Mouse (Mus musculus): ENCODE measurements around the gene Ccdc141. TPM values are rescaled to one million over a fixed set of nuclear protein-coding genes. Genes with fewer than 3 reads are reported as not detected.

The Ccdc141 gene
- polyA plus RNA-seq, 1 experiment = 11.2 TPM

- no peak for TF ChIP-seq CTCF (IDR thresholded peaks at IDR 0.05; ENCODE audit: extremely low read depth, insufficient read depth, low read length)
- no peak for TF ChIP-seq POLR2A (IDR thresholded peaks at IDR 0.05; ENCODE audit: extremely low read depth, insufficient read depth, low read length)
- Histone ChIP-seq H3K4me1 (ENCODE audit: control insufficient read depth, insufficient read depth, low read length) (no peaks in the 10 kb centered on the region; the same call in 1 of the 2 replicates), H3K27ac (ENCODE audit: insufficient read depth, low read length) (no peak overlapping the region), H3K4me3 (ENCODE audit: insufficient read depth, low read length) (0 out of 2 replicates have a peak overlapping the region, but pooled peaks have one; percentile 5)
Observed at GRCm38 (mm10) chr2:77169218-77169617, 1.2 kb downstream of the Ccdc141 start.

- TF ChIP-seq POLR2A (IDR thresholded peaks at IDR 0.05; ENCODE audit: extremely low read depth, insufficient read depth, low read length) (no peak), CTCF (IDR thresholded peaks at IDR 0.05; ENCODE audit: extremely low read depth, insufficient read depth, low read length) (no peak)
- H3K27ac ChIP-seq (ENCODE audit: insufficient read depth, low read length) = peak overlapping the region; percentile 60
- H3K4me1 ChIP-seq (ENCODE audit: control insufficient read depth, insufficient read depth, low read length) = no peaks in the 10 kb centered on the region; the same call in 1 of the 2 replicates
- peak overlapping the region; percentile 5; the same call in 1 of the 2 replicates for H3K4me3 ChIP-seq (ENCODE audit: insufficient read depth, low read length)
Observed at GRCm38 (mm10) chr2:77168781-77169180, 1.7 kb downstream of the Ccdc141 start.

- 0 out of 2 replicates have a peak overlapping the region, but pooled peaks have one; percentile 5 for H3K4me3 ChIP-seq (ENCODE audit: insufficient read depth, low read length)
- TF ChIP-seq POLR2A (IDR thresholded peaks at IDR 0.05; ENCODE audit: extremely low read depth, insufficient read depth, low read length) = no peak
- TF ChIP-seq CTCF (IDR thresholded peaks at IDR 0.05; ENCODE audit: extremely low read depth, insufficient read depth, low read length) = no peak
- peak overlapping the region; percentile 2; the same call in 1 of the 2 replicates for H3K27ac ChIP-seq (ENCODE audit: insufficient read depth, low read length)
- no peaks in the 10 kb centered on the region for H3K4me1 ChIP-seq (ENCODE audit: control insufficient read depth, insufficient read depth, low read length)
Observed at GRCm38 (mm10) chr2:77168081-77168685, 2.3 kb downstream of the Ccdc141 start.

DNA sequence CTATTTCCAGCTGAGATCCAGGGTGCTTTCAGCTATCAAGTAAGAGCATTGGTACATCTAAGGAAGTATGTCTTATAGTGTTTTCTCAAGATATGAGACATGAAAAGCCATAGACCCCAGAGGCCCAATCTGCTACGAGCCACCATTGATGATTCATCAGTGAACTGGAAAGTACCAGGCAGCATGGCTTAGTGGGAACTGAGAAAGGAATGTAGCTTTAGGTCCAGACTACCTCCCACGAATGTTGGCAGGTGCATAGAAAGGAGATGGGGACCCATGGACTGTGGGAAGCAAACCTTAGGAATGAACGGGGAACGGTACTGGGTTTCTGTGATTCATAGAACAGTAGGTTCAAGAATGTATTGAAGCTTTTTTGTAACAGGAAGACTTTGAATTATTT, 4.1 kb downstream of the Ccdc141 start:
- Histone ChIP-seq H3K4me1 (ENCODE audit: control insufficient read depth, insufficient read depth, low read length) (no peaks in the 10 kb centered on the region), H3K27ac (ENCODE audit: insufficient read depth, low read length) (no peak overlapping the region), H3K4me3 (ENCODE audit: insufficient read depth, low read length) (no peak overlapping the region)
- TF ChIP-seq POLR2A (IDR thresholded peaks at IDR 0.05; ENCODE audit: extremely low read depth, insufficient read depth, low read length) = no peak
- TF ChIP-seq CTCF (IDR thresholded peaks at IDR 0.05; ENCODE audit: extremely low read depth, insufficient read depth, low read length) = no peak

DNA sequence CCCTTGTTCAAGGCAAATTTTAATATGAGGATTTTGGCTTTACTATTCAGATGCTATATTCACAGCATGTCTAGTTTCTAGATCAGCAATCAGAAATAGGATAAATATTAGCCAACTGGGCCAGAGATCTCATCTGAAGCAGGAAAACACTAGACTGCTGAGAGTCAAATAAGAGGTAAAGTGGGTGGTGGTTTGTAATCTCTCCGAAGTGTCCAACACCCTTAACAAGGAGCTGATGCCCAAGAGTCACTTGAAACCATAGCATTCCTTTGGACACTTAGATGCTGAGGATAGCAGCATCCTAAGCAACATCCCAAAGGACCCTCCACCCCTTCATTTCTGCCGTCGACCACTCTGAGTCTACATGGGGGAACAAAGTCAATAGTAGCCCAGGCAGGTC, 5.8 kb downstream of the Ccdc141 start:
- H3K4me3 ChIP-seq (ENCODE audit: insufficient read depth, low read length) = no peak overlapping the region
- no peak for TF ChIP-seq POLR2A (IDR thresholded peaks at IDR 0.05; ENCODE audit: extremely low read depth, insufficient read depth, low read length)
- no peak for TF ChIP-seq CTCF (IDR thresholded peaks at IDR 0.05; ENCODE audit: extremely low read depth, insufficient read depth, low read length)
- no peaks in the 10 kb centered on the region for H3K4me1 ChIP-seq (ENCODE audit: control insufficient read depth, insufficient read depth, low read length)
- H3K27ac ChIP-seq (ENCODE audit: insufficient read depth, low read length) = no peak overlapping the region

DNA sequence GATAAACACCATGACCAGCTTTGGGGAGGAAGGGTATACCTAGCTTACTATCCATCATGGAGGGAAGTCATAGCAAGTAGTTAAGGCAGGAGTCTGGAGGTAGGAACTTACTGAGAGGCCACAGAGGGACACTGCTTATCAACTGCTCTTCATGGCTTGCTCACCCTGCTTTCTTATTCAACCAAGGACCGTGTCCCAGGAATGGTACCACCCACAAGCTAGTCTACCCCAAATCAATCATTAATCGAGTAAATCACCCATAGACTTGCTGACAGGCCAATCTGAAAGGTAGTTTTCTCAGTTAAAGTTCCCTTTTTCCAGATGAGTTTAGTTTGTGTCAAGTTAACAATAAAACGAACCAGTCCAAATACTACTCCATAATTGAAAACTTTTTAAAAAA, 7.1 kb downstream of the Ccdc141 start:
- no peak overlapping the region for H3K4me3 ChIP-seq (ENCODE audit: insufficient read depth, low read length)
- no peak for TF ChIP-seq CTCF (IDR thresholded peaks at IDR 0.05; ENCODE audit: extremely low read depth, insufficient read depth, low read length)
- H3K4me1 ChIP-seq (ENCODE audit: control insufficient read depth, insufficient read depth, low read length) = no peaks in the 10 kb centered on the region
- H3K27ac ChIP-seq (ENCODE audit: insufficient read depth, low read length) = no peak overlapping the region

- no peaks in the 10 kb centered on the region for H3K4me1 ChIP-seq (ENCODE audit: control insufficient read depth, insufficient read depth, low read length)
- TF ChIP-seq CTCF (IDR thresholded peaks at IDR 0.05; ENCODE audit: extremely low read depth, insufficient read depth, low read length) (no peak), POLR2A (IDR thresholded peaks at IDR 0.05; ENCODE audit: extremely low read depth, insufficient read depth, low read length) (no peak)
- H3K4me3 ChIP-seq (ENCODE audit: insufficient read depth, low read length) = no peak overlapping the region
- no peak overlapping the region for H3K27ac ChIP-seq (ENCODE audit: insufficient read depth, low read length)
Observed at GRCm38 (mm10) chr2:77162135-77162534, 8.3 kb downstream of the Ccdc141 start.

GRCm38 (mm10) chr2:77157546-77157945, 12.9 kb downstream of the Ccdc141 start:
- Histone ChIP-seq H3K4me1 (ENCODE audit: control insufficient read depth, insufficient read depth, low read length) (no peaks in the 10 kb centered on the region), H3K4me3 (ENCODE audit: insufficient read depth, low read length) (no peak overlapping the region), H3K27ac (ENCODE audit: insufficient read depth, low read length) (no peak overlapping the region)
- TF ChIP-seq POLR2A (IDR thresholded peaks at IDR 0.05; ENCODE audit: extremely low read depth, insufficient read depth, low read length) (no peak), CTCF (IDR thresholded peaks at IDR 0.05; ENCODE audit: extremely low read depth, insufficient read depth, low read length) (no peak)

- no peaks in the 10 kb centered on the region; the same call in 1 of the 2 replicates for H3K4me1 ChIP-seq (ENCODE audit: control insufficient read depth, insufficient read depth, low read length)
- TF ChIP-seq POLR2A (IDR thresholded peaks at IDR 0.05; ENCODE audit: extremely low read depth, insufficient read depth, low read length) (no peak), CTCF (IDR thresholded peaks at IDR 0.05; ENCODE audit: extremely low read depth, insufficient read depth, low read length) (no peak)
- no peak overlapping the region for H3K27ac ChIP-seq (ENCODE audit: insufficient read depth, low read length)
- H3K4me3 ChIP-seq (ENCODE audit: insufficient read depth, low read length) = no peak overlapping the region
Observed at GRCm38 (mm10) chr2:77154080-77154479, 16.4 kb downstream of the Ccdc141 start.

DNA sequence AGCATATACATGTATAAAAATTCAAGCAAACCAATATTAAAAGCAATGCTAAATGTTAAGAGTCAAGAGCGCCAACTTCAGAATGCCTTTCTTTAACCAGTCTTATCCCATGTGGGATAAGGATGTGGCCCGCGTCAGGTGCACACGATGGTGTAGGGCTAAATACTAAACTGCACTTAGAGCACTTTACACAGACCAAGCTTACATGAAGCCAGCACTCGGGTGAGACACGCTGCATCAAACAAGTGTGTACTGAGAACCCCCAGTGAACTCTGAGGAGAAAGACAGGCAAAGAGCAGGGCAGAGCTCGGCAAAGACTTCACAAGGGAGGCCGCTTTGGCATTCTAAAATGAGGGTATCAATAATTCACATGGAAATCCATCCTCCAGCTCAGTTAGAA, 19.2 kb downstream of the Ccdc141 start:
- Histone ChIP-seq H3K4me1 (ENCODE audit: control insufficient read depth, insufficient read depth, low read length) (no peaks in the 10 kb centered on the region; the same call in 1 of the 2 replicates), H3K4me3 (ENCODE audit: insufficient read depth, low read length) (no peak overlapping the region), H3K27ac (ENCODE audit: insufficient read depth, low read length) (no peak overlapping the region)
- no peak for TF ChIP-seq POLR2A (IDR thresholded peaks at IDR 0.05; ENCODE audit: extremely low read depth, insufficient read depth, low read length)
- TF ChIP-seq CTCF (IDR thresholded peaks at IDR 0.05; ENCODE audit: extremely low read depth, insufficient read depth, low read length) = no peak

All from cortical plate, adult 2 months (tissue).